Mouse (Mus musculus) Patski (cell line): Measurements from ENCODE around the gene Hmgcl. TPM values are rescaled to one million over a fixed set of nuclear protein-coding genes. Genes with fewer than 3 reads are reported as not detected.

Experiments used
- ATAC-seq: fragments of 100-300 bp; one replicate; pipeline ENCODE4 v1.8.0; 2021
- CTCF ChIA-PET: fragments of 350-600 bp; sonication (Branson Sonifier 250); formaldehyde crosslinking; loops from one replicate; lab custom pipeline; 2022; ENCODE audit warnings: inconsistent platforms; lab: Charles Lee
- POLR2A ChIA-PET: fragments of 350-600 bp; sonication (Branson Sonifier 250); formaldehyde crosslinking; loops from one replicate; lab custom pipeline; 2022; ENCODE audit warnings: antibody characterized with exemption, inconsistent platforms; lab: Charles Lee
- DNase-seq: peaks from one replicate; pipeline ENCODE4 v3.0.0-alpha.2; 2011; ENCODE audit warnings: low read depth, low spot score
- H3K27me3 ChIP-seq: fragments of 371-371 bp; one replicate; pipeline ENCODE4 v1.5.1; 2021
- CTCF ChIP-seq: fragments of 100-300 bp; IDR thresholded peaks from one replicate; pipeline ENCODE4 v1.5.1; 2021
- in situ Hi-C: fragments of 300-500 bp; cut with MboI; formaldehyde crosslinking; loops from 3 replicates; pipeline ENCODE4 v1.11.1; 2018; ENCODE audit warnings: low pct_unique_long_range_greater_than_20kb, mixed read lengths
- polyA plus RNA-seq: library from polyadenylated mRNA; unstranded; gene quantifications from one replicate; pipeline ENCODE4 v1.2.3, GENCODE M21; 2021

The Hmgcl gene
- polyA plus RNA-seq, 1 experiment from 2014 or later: 35.2 TPM

- TF ChIP-seq CTCF: no peak
- DNase-seq: no peak
- in situ Hi-C loops: loop anchor here (25.0 kb wide), 1 partner anchor 401 kb away; no protein-coding TSS in a partner anchor
- no peak for ATAC-seq
- CTCF ChIA-PET: no interaction called here
- no peaks in the 10 kb centered on the region for H3K27me3 ChIP-seq
- POLR2A ChIA-PET: no interaction called here
Observed at GRCm38 (mm10) chr4:135912835-135913234, 33.4 kb upstream of the Hmgcl start.

- in situ Hi-C loops: loop anchor here (25.0 kb wide), 1 partner anchor 401 kb away; no protein-coding TSS in a partner anchor
- no peaks in the 10 kb centered on the region for H3K27me3 ChIP-seq
- TF ChIP-seq CTCF: no peak
- CTCF ChIA-PET: no interaction called here
- ATAC-seq (no peak), DNase-seq (no peak)
- POLR2A ChIA-PET: no interaction called here
Observed at GRCm38 (mm10) chr4:135913433-135913832, 32.8 kb upstream of the Hmgcl start.

GRCm38 (mm10) chr4:135918635-135919279 lies 27.5 kb upstream of the Hmgcl start:
- DNase-seq: no peak
- H3K27me3 ChIP-seq: no peaks in the 10 kb centered on the region
- in situ Hi-C loops: loop anchor here (25.0 kb wide), 1 partner anchor 406 kb away; no protein-coding TSS in a partner anchor
- ATAC-seq: no peak
- ChIA-PET POLR2A (no interaction called here), CTCF (no interaction called here)
- no peak for TF ChIP-seq CTCF

- no peak for ATAC-seq
- no peaks in the 10 kb centered on the region for H3K27me3 ChIP-seq
- in situ Hi-C loops: loop anchor here (25.0 kb wide), 1 partner anchor 407 kb away; no protein-coding TSS in a partner anchor
- ChIA-PET CTCF (interaction anchor here (0.9 to 2.0 kb wide), 6 partner anchors 8 to 118 kb away, joined by 3 to 8 read pairs (median 4); no protein-coding TSS in a partner anchor), POLR2A (no interaction called here)
- no peak for TF ChIP-seq CTCF
- no peak for DNase-seq
Observed at GRCm38 (mm10) chr4:135919280-135919639, 27.0 kb upstream of the Hmgcl start.

- TF ChIP-seq CTCF: peak; percentile 85
- ChIA-PET CTCF (interaction anchor here (0.6 to 2.0 kb wide), 12 partner anchors 10 to 220 kb away, joined by 3 to 8 read pairs (median 4); no protein-coding TSS in a partner anchor), POLR2A (no interaction called here)
- no peaks in the 10 kb centered on the region for H3K27me3 ChIP-seq
- peak; percentile 57 for ATAC-seq
- peak; percentile 47 for DNase-seq
- in situ Hi-C loops: loop anchor here (25.0 kb wide), 1 partner anchor 408 kb away; no protein-coding TSS in a partner anchor
Observed at GRCm38 (mm10) chr4:135920304-135921241, 25.7 kb upstream of the Hmgcl start, which contains the start of gene Fuca1. Gene Fuca1, plus strand, starts transcription at chr4:135920735.

GRCm38 (mm10) chr4:135921257-135922120 lies 24.8 kb upstream of the Hmgcl start:
- POLR2A ChIA-PET: no interaction called here
- no peaks in the 10 kb centered on the region for H3K27me3 ChIP-seq
- CTCF ChIA-PET: interaction anchor here (0.8 to 2.0 kb wide), 9 partner anchors 11 to 221 kb away, joined by 3 to 8 read pairs (median 4); no protein-coding TSS in a partner anchor
- DNase-seq (no peak), ATAC-seq (peak; percentile 36)
- TF ChIP-seq CTCF: no peak
- in situ Hi-C loops: loop anchor here (25.0 kb wide), 1 partner anchor 409 kb away; no protein-coding TSS in a partner anchor

GRCm38 (mm10) chr4:135922190-135922589 lies 24.1 kb upstream of the Hmgcl start:
- ChIA-PET POLR2A (no interaction called here), CTCF (no interaction called here)
- no peaks in the 10 kb centered on the region for H3K27me3 ChIP-seq
- DNase-seq (no peak), ATAC-seq (no peak)
- in situ Hi-C loops: loop anchor here (25.0 kb wide), 1 partner anchor 410 kb away; no protein-coding TSS in a partner anchor
- no peak for TF ChIP-seq CTCF

- ATAC-seq: no peak
- TF ChIP-seq CTCF: no peak
- POLR2A ChIA-PET: no interaction called here
- CTCF ChIA-PET: no interaction called here
- in situ Hi-C loops: loop anchor here (25.0 kb wide), 1 partner anchor 412 kb away; no protein-coding TSS in a partner anchor
- no peak for DNase-seq
- no peaks in the 10 kb centered on the region for H3K27me3 ChIP-seq
Observed at GRCm38 (mm10) chr4:135924418-135924817, 21.8 kb upstream of the Hmgcl start.

- in situ Hi-C loops: no loop called here
- no peak for DNase-seq
- no peak for TF ChIP-seq CTCF
- ChIA-PET POLR2A (interaction anchor here (0.6 kb wide), 1 partner anchor 12 kb away, joined by 3 read pairs; no protein-coding TSS in a partner anchor), CTCF (no interaction called here)
- ATAC-seq: no peak
- no peaks in the 10 kb centered on the region for H3K27me3 ChIP-seq
Observed at GRCm38 (mm10) chr4:135925341-135925740, 20.9 kb upstream of the Hmgcl start.
